Mouse (Mus musculus) urinary bladder, postnatal 36 days (tissue): ENCODE results near the gene Ildr1.

ENCODE experiments used
- DNase-seq, 2 experiments: peaks; one replicate each; pipeline ENCODE4 v3.0.0; 2022; ENCODE audit warnings: low spot score in 2 of 2, mixed read lengths in 1 of 2

The Ildr1 gene

DNA sequence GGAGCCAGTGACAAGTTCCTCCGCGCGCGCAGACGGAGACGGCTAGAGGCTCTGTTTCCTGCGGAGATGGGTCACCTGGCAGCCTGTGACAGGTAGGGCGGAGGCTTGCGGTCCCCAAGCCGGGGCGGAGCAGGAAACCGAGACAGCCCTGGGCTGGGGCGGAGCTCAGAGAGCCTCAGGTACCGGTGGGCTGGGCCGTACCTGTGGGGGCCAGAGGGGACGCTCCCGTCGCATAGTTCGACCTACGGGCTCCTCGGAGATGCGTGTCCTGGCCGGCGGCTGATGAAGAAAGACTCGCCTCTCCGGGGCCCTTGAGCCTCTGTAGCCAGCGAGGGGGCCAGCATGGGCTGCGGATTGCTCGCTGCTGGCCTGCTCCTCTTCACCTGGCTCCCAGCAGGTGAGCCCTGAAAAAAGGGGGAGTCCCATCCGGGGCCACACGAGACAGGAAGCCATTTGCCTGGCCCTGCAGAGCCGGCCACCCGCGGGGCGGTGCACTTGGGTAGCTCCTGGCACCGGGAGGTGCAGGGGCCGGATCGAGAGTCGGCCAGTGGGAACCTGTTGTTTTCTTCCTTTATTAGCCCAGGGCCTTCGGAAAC, at the start of gene Ildr1:
Gene Ildr1 (plus strand): TSS at position 161 of the 596 bp plus-strand sequence.
- DNase-seq: peak; percentile 60 to 79

- DNase-seq: no peak
These were observed 48.7 kb upstream of the Ildr1 start for GRCm38 (mm10) chr16:36645124-36645523.

GRCm38 (mm10) chr16:36649304-36649703, 44.5 kb upstream of the Ildr1 start:
- DNase-seq: no peak

GRCm38 (mm10) chr16:36650511-36650910, 43.3 kb upstream of the Ildr1 start:
- DNase-seq: no peak

DNA sequence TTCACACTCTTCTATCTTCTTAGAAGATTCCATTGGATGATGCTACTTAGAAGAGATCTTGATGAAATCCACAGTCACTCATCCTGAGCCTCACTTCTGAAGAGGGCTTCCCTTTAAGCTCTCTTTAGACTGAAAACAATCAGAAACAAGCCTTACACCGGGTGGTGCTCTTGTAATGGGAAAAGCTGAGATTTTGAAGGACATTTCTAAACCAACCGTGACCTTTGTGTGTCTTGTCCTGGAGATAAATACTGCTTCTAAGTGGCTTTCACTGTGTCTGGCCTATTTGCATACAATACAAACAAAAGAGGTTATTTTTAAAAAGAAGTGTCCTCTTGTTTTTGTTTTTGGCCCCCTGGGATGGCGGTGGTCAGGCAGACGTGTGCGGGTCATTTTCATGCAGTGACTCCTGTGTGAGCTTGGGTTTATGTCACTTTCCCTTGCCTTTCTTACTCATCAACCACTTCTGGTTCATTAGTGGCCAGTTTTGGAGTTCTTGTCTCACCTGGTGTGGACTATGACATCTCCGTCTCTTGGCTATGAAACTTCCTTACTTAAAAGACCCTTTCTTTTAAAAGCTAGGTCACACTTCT, 42.5 kb upstream of the Ildr1 start:
- DNase-seq: no peak

GRCm38 (mm10) chr16:36655199-36655598, 38.6 kb upstream of the Ildr1 start:
- no peak for DNase-seq

DNA sequence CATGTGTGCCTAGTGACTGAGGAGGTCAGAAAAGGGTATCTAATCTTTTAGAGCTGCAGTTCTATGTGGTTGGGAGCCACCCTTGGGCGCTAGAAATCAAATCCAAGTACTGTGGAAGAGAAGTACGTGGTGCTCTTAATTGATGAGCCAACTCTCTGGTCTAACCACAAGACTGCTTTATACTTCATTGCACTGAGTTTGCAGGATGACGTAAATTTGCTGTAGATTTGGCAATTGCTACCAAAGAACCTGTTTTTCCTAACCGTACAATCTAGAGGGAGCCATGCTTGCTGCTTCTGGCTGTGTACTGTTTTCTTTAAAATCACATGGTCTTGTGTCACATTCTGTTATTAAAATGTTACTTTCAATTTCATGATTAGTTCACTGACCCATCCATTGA, 37.9 kb upstream of the Ildr1 start:
- no peak for DNase-seq

DNA sequence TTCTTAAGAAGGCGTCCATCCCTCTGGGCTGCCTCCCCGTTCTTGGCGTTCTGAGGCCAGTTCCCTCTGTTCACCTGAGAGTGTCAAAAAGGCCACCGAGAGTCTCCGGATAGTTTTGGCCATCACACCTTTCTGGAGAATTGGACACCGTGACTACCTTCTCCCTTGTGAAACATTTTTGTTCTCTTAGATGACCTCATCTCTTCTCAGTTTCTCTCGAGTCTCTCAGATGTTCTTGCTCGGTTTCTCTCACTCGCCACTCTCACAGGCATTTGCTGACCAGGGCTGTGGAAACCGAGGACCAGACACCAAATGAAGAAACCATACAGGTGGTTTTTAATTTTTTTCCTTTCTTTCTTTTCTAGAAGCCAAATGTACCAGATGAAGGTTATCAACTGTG, 32.4 kb upstream of the Ildr1 start:
- no peak for DNase-seq

DNA sequence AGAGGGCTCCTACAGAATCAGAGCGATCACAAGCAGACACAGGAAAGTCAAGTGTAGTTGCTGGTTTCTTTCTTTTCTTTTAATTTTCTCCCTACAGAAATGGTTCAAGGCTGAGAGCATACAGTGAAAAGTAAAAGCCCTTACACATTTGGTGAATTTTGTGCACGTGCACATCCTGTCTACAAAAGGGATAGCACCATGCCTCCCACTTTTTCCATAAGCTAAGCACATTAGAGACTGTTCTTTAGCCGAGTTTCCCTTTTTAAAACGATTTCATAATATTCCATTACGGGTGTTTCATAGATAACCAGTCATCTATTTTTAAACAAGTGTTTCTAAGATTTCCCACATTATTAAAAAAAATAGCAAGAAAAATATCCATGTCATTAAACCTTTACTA, 30.3 kb upstream of the Ildr1 start:
- DNase-seq: no peak

- DNase-seq: no peak
These were observed 28.0 kb upstream of the Ildr1 start, which contains the start of gene Cd86 for GRCm38 (mm10) chr16:36665782-36666181. Gene Cd86, minus strand, starts transcription at chr16:36666081.

DNA sequence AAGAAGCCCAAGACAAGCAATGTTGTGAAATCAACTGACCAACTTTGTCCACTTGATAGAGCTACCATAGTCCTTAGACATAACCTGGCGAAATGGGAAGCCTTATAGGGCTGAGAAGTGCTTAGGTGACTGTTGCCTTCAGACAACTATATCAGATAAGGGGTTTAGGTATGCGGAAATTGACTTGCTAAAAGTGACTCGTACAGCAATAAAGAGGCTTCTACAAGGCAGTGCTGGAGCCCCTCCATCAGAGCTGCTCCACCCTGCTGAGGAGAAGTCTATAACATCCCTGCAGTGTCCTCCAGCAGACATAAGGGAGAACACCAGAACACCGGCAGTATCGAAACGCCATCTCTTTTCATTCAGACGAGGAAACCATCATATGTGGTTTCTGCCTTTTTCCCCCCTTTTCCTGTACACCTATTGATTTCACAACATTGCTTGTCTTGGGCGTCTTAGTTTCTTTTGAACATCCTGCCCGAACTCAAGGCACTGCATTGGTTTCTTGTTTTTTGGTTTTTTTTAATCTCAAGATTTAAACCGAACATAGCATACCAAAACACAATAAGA, 27.2 kb upstream of the Ildr1 start:
- no peak for DNase-seq

- DNase-seq: no peak
These were observed 23.2 kb upstream of the Ildr1 start for GRCm38 (mm10) chr16:36670590-36670989.

- no peak for DNase-seq
These were observed 20.6 kb upstream of the Ildr1 start for GRCm38 (mm10) chr16:36673196-36673595.

DNA sequence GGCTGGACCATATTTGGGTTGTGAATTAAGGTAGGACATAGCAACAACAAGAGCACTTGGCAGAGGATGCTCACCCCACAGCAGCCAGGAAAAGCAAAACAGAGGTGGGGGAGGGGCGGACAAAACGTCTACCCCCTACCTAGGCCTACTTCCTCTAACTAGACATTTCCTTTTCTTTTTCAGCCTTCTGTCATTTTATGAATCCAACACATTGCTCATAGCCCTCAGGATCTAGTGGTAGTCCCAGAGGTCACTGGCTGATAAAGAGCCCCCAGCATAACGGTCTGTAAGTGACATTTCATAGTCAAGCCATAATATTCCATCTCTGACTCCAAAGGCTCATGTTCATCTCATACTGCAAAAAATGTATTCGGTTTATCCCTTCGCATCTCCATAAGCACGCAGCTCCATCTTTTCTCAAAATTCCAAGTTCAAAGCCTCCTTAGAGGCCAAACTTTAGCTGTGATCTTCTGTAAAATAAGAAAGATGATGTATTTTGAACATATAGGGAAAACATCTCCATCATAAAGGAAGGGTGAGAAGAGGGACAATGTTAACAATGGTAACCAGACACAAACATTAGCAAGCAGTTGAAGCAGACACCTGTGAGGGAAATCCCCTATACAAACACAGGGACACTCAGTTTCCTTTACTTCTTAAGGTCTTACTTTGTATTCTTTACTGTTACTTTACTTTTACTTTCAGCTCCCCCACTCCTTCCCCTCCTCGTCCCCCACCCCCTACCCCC, 19.1 kb upstream of the Ildr1 start:
- no peak for DNase-seq

DNA sequence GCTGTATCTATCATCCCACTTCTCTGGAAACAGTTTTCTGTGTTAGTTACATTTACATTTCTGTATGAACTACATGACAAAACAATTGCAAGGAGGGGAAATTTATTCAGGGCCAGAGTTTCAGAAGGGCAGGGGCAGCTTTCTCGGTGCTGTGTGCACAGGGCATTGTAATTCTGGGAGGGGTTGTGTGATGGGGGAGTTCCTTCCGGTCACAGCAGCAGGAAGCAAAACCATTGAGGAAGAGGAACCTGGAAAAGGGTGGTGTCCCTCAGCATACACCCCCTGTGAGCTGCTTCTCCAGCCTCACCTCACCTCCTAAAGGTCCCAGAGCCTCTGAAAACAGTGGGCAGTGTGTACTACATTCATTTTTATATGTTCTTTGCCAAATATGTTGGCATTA, 18.5 kb upstream of the Ildr1 start:
- DNase-seq: no peak

GRCm38 (mm10) chr16:36675902-36676301, 17.9 kb upstream of the Ildr1 start:
- no peak for DNase-seq

GRCm38 (mm10) chr16:36681829-36682228, 11.9 kb upstream of the Ildr1 start:
- no peak for DNase-seq

DNA sequence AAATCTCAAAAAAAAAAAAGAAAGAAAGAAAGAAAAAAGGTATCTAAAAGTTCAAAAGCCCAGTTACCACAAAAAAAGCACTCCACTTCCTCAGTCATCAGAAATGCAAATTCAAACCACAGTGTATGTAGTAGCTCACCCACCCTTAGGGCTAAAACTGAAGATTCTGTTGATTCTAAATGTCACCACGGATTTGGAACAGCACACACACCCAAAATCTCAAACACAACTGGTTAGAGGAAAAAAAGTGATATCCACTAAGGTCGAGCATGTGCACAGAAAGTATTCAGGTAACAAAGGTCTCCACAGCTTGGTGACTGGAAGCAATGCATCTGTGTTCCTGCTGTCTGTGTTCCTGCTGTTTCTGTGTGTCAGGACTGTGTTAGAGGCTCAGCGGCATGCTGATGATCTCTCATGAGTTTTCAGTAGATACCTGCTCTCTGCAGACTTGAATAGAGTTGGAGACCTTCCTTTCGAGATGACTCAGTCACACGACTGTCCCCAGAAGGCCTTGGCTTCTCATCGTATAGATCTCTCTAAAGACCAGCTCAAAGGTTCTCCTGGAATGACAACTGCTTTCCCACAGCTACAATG, 9.4 kb upstream of the Ildr1 start:
- DNase-seq: no peak

DNA sequence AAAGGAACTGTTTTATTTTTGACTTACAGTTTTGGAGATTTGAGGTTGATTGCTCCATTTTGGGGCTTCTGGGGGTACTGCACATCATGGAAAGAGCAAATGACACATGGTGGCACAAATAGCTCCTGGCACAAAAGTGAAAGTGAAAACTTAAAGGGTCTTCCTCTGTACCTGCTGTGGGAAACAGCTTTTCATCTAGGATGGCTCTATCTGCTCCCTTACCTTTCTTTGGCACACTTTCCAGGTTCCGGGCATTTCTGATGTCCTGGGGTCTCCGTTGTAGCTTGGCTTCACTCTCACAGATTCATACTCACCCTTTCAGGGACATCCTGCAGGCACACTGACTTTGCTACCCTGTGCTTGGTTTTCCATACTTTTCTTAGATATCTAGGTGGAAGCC, 5.7 kb upstream of the Ildr1 start:
- DNase-seq: no peak

DNA sequence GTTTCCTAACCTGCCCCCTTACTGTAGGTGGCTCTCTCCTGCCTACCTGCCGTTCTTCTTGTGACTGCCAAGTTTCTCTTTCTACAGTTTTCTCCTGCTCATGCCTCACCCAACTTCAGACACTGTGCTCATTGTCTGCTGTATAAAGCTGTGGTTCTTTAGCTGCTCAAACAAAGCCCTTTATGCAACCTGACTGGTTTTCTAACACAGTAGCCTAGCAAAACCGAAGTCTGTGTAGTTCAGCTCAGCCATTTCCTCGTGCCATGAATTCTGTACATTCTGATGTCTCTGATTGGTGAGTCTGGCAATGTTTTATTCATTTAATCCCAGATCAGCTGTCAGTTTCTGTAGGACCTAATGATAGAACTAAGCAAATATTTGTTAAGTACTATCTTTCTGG, 2.3 kb upstream of the Ildr1 start:
- no peak for DNase-seq

- no peak for DNase-seq
These were observed 1.1 kb downstream of the Ildr1 start for GRCm38 (mm10) chr16:36694798-36695290.

GRCm38 (mm10) chr16:36697331-36697730, 3.6 kb downstream of the Ildr1 start:
- DNase-seq: no peak
